Mouse (Mus musculus): ENCODE results near the gene Sdsl. TPM values are rescaled to one million over a fixed set of nuclear protein-coding genes. Genes with fewer than 3 reads are reported as not detected.

The Sdsl gene
- total RNA-seq, 2 experiments from 2014 or later = 6.8 to 9.4 TPM

GRCm38 (mm10) chr5:120495064-120495702, 22.6 kb upstream of the Sdsl start:
- DNase-seq = peak; percentile 59 to 68

GRCm38 (mm10) chr5:120493873-120494395, 21.3 kb upstream of the Sdsl start:
- DNase-seq = no peak

- no peak for DNase-seq
These were observed 20.8 kb upstream of the Sdsl start for GRCm38 (mm10) chr5:120493440-120493839.

- no peak for DNase-seq
These were observed 19.8 kb upstream of the Sdsl start for GRCm38 (mm10) chr5:120492437-120492836.

- peak; percentile 65 to 76 for DNase-seq
These were observed 18.1 kb upstream of the Sdsl start for GRCm38 (mm10) chr5:120490679-120491192.

- no peak for DNase-seq
These were observed 15.2 kb upstream of the Sdsl start for GRCm38 (mm10) chr5:120487844-120488243.

- DNase-seq = no peak
These were observed 10.8 kb upstream of the Sdsl start for GRCm38 (mm10) chr5:120483399-120483798.

- no peak for DNase-seq
These were observed 8.6 kb upstream of the Sdsl start for GRCm38 (mm10) chr5:120481205-120481604.

GRCm38 (mm10) chr5:120479538-120479937, 6.9 kb upstream of the Sdsl start:
- no peak for DNase-seq

GRCm38 (mm10) chr5:120477993-120478392, 5.4 kb upstream of the Sdsl start:
- no peak for DNase-seq

- no peak for DNase-seq
These were observed 3.7 kb upstream of the Sdsl start, which contains the start of gene Sds for GRCm38 (mm10) chr5:120476296-120476695. Gene Sds (plus strand): TSS chr5:120476526.

GRCm38 (mm10) chr5:120475861-120476260, 3.3 kb upstream of the Sdsl start:
- DNase-seq = no peak

GRCm38 (mm10) chr5:120473361-120473760, 751 bp upstream of the Sdsl start:
- no peak for DNase-seq

GRCm38 (mm10) chr5:120471538-120471937, 1.1 kb downstream of the Sdsl start:
- no peak for DNase-seq

- no peak for DNase-seq
These were observed 3.8 kb downstream of the Sdsl start for GRCm38 (mm10) chr5:120468830-120469229.

- no peak for DNase-seq
These were observed 4.3 kb downstream of the Sdsl start for GRCm38 (mm10) chr5:120468336-120468735.

- peak; percentile 44 to 47 for DNase-seq
These were observed 5.6 kb downstream of the Sdsl start for GRCm38 (mm10) chr5:120467026-120467425.

GRCm38 (mm10) chr5:120465860-120466259, 6.8 kb downstream of the Sdsl start:
- peak; percentile 69 to 77 for DNase-seq

- DNase-seq = no peak
These were observed 7.5 kb downstream of the Sdsl start for GRCm38 (mm10) chr5:120465062-120465461.

GRCm38 (mm10) chr5:120464321-120464720, 8.3 kb downstream of the Sdsl start:
- no peak for DNase-seq

- DNase-seq = no peak
These were observed 10.7 kb downstream of the Sdsl start for GRCm38 (mm10) chr5:120461902-120462301.

GRCm38 (mm10) chr5:120459133-120459532, 13.5 kb downstream of the Sdsl start:
- DNase-seq = no peak

- DNase-seq = peak in 1 of 2 experiments; percentile 49
These were observed 15.0 kb downstream of the Sdsl start for GRCm38 (mm10) chr5:120457628-120458027.

Data from heart, adult 18-20 months (tissue).